Mouse (Mus musculus): ENCODE measurements around the gene Mia2. TPM values are rescaled to one million over a fixed set of nuclear protein-coding genes. Genes with fewer than 3 reads are reported as not detected.

Gene Mia2
- polyA plus RNA-seq, 1 experiment from 2014 or later, result 103 TPM

GRCm38 (mm10) chr12:59130651-59131577, 35.3 kb downstream of the Mia2 start:
- in situ Hi-C loops (cut with MboI; ENCODE audit: low pct_unique_long_range_greater_than_20kb), result loop anchor here (5.0 kb wide), 1 partner anchor 74 kb away; no protein-coding TSS in a partner anchor
- ATAC-seq (peak; percentile 90), DNase-seq (ENCODE audit: low read depth, low spot score) (no peak)
- TF ChIP-seq CTCF (IDR thresholded peaks at IDR 0.05), result no peak
- POLR2A ChIA-PET, result no interaction called here
- CTCF ChIA-PET, result interaction anchor here (0.8 to 1.5 kb wide), 2 partner anchors 39 to 64 kb away, joined by 3 read pairs; partner anchors contain the start of gene Pnn
- no peaks in the 10 kb centered on the region for H3K27me3 ChIP-seq

DNA sequence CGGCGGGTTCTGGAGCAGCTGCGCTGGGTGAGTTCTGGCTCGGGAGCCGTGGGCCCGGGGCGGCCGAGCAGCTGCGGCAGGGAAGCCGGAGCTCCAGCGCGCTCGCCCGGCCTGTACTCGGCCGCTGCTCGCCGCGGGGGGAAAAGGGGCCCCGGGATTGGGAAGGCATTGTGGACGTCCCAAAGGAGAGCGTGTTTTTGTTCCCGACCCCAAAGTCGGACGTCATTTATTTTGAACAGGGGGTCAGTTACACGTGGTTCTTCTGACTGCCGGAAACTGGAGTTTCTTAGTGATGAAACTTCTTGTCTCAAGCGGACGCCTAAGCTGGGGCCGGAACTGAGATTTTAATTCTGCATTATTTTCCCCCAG, 36.0 kb downstream of the Mia2 start:
- in situ Hi-C loops (cut with MboI; ENCODE audit: low pct_unique_long_range_greater_than_20kb), result loop anchor here (5.0 kb wide), 1 partner anchor 74 kb away; no protein-coding TSS in a partner anchor
- DNase-seq (ENCODE audit: low read depth, low spot score) (no peak), ATAC-seq (peak; percentile 34)
- H3K27me3 ChIP-seq, result no peaks in the 10 kb centered on the region
- no peak for TF ChIP-seq CTCF (IDR thresholded peaks at IDR 0.05)
- ChIA-PET POLR2A (no interaction called here), CTCF (interaction anchor here (0.8 kb wide), 1 partner anchor 39 kb away, joined by 3 read pairs; no protein-coding TSS in a partner anchor)

DNA sequence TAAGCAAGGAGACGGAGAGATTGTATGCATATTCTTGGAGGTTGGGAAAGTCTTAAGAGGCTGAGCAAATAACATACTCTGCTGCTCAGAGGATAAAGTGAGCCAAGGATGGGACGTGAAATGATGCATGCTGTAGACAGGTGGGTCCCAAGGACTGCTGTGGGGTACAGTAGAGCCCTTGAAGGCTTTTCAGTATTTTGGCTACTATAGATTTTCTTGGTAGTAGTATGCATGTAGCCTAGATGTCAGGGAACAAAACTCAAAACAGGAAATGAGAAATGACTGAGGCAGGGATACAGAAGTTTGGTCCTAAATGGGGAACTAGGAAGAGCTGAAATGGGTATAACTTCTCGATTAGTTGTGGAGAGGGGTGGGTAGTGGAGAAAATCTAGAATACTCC, 36.9 kb downstream of the Mia2 start:
- CTCF ChIA-PET, result no interaction called here
- DNase-seq (ENCODE audit: low read depth, low spot score), result no peak

DNA sequence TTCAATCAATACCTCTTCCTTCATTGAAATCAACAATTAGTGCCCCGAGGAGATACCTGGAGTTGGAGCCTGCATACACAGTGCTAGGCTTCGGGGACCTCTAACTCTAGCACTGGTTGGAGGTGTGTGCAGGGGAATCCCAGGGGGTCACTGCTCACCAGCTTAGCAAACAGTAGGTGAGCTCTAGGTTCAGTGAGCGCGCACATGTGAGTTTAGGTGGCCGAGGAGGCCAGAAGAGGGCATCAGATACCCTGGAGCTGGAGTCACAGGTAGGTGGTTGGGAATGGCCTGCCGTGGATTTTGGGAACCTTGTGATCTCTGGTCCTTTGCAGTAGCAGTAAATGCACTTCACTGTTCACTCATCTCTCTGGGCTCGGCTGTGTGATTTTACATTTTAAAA, 37.3 kb downstream of the Mia2 start:
- H3K27me3 ChIP-seq, result no peaks in the 10 kb centered on the region
- no peak for TF ChIP-seq CTCF (IDR thresholded peaks at IDR 0.05)
- ATAC-seq (no peak), DNase-seq (ENCODE audit: low read depth, low spot score) (no peak)
- in situ Hi-C loops (cut with MboI; ENCODE audit: low pct_unique_long_range_greater_than_20kb), result loop anchor here (5.0 kb wide), 1 partner anchor 76 kb away; no protein-coding TSS in a partner anchor
- ChIA-PET POLR2A (interaction anchor here (1.0 kb wide), 1 partner anchor 86 kb away, joined by 3 read pairs; no protein-coding TSS in a partner anchor), CTCF (no interaction called here)

More for the DNA sequence above, 36.9 kb downstream of the Mia2 start:
- TF ChIP-seq CTCF (IDR thresholded peaks at IDR 0.05), result no peak
- POLR2A ChIA-PET, result interaction anchor here (0.5 kb wide), 1 partner anchor 13 kb away, joined by 5 read pairs; no protein-coding TSS in a partner anchor
- in situ Hi-C loops (cut with MboI; ENCODE audit: low pct_unique_long_range_greater_than_20kb), result loop anchor here (5.0 kb wide), 1 partner anchor 75 kb away; no protein-coding TSS in a partner anchor
- no peak for ATAC-seq
- no peaks in the 10 kb centered on the region for H3K27me3 ChIP-seq

DNA sequence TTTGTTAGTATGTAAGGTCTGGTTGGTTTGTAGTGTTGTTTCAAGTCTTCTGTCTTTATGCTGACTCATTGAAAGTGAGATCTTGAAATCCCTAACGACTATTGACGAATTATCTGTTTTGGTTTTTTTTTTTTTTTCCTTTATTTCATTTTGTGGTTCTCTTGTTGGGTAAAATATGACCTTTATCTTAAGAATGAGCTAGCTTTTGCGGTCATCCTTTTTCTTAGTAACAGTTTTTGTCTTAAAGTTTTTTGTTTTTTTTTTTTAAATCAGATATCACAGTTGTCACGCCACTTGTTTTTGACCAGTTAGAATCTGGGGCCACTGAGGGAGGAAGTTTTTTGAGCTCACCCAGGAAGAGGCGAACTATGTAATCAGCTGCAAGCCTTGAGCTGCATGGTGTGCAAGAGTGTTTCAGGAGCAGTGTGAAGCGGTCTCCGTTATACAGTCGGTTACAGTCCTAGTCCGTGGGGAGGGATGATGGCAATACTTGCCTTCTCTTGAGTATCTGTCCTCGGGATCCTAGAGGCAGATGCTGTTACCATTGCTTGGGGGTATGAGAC, 37.9 kb downstream of the Mia2 start:
- in situ Hi-C loops (cut with MboI; ENCODE audit: low pct_unique_long_range_greater_than_20kb), result loop anchor here (5.0 kb wide), 1 partner anchor 76 kb away; no protein-coding TSS in a partner anchor
- no peak for ATAC-seq
- TF ChIP-seq CTCF (IDR thresholded peaks at IDR 0.05), result no peak
- H3K27me3 ChIP-seq, result no peaks in the 10 kb centered on the region
- ChIA-PET POLR2A (interaction anchor here (0.7 to 1.0 kb wide), 3 partner anchors 16 to 85 kb away, joined by 3 to 8 read pairs (median 6); no protein-coding TSS in a partner anchor), CTCF (no interaction called here)
- DNase-seq (ENCODE audit: low read depth, low spot score), result no peak

- in situ Hi-C loops (cut with MboI; ENCODE audit: low pct_unique_long_range_greater_than_20kb), result no loop called here
- POLR2A ChIA-PET, result no interaction called here
- DNase-seq (ENCODE audit: low read depth, low spot score), result no peak
- ATAC-seq, result no peak
- TF ChIP-seq CTCF (IDR thresholded peaks at IDR 0.05), result no peak
- CTCF ChIA-PET, result no interaction called here
- H3K27me3 ChIP-seq, result no peaks in the 10 kb centered on the region
These were observed 39.5 kb downstream of the Mia2 start for GRCm38 (mm10) chr12:59135096-59135495.

DNA sequence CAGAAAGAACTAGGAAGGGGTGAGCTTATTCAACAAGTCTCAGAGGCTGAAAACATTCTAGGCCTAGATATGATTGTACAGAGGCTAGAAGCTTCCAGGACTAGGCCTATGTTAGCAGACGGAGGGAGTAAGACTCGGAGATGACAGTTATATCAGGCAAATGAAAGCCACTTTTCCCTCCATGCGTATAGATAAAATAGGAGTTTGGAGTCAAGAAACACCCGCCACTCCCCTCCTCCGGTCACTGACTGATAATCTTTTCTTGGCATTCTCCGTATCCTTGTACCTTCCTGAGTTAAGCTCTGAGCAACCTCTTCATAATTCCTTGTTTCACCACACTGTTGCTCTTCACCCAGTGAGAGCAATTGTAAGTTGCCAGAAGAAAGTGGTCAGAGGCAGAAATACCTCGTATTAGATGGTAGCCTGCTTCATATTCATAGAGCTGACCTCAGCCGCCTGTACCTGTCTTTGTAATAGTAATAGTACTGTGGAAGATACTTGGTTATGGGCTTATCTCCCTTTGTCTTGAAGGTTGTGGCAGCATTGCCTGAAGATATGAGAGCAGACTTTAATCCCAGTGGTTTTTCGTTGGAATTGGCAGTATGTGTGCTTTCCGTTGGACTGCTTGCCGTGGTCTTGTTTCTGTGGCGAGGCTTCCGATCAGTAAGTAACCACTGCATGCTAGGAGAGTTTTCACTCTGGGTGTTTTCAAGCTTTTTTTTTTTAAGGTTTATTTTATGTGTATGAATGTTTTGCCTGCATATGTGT, 40.1 kb downstream of the Mia2 start:
- ChIA-PET CTCF (interaction anchor here (0.8 kb wide), 1 partner anchor 19 kb away, joined by 3 read pairs; no protein-coding TSS in a partner anchor), POLR2A (interaction anchor here (0.6 to 0.7 kb wide), 2 partner anchors 57 to 86 kb away, joined by 3 read pairs; no protein-coding TSS in a partner anchor)
- TF ChIP-seq CTCF (IDR thresholded peaks at IDR 0.05), result no peak
- ATAC-seq (no peak), DNase-seq (ENCODE audit: low read depth, low spot score) (no peak)
- in situ Hi-C loops (cut with MboI; ENCODE audit: low pct_unique_long_range_greater_than_20kb), result no loop called here
- no peaks in the 10 kb centered on the region for H3K27me3 ChIP-seq

DNA sequence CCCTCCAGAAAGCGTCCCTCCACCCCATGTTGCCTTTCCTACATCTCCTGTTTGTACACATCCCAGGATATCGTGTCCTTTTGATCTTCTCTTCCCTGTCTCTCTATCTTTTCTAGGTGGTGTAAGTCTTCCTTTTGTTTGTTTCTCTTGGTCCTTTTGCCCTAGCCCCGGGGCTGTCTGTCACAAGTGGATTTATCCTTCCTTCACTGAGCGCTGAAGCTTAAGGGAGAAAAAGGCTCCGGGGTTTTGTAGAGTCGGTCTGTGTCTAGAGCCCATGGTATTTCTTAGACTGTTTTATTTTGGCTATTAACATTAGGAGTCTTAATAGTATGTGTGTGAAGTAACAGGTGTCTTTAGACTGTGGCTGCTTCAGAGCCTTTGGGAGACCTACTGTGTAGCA, 41.4 kb downstream of the Mia2 start:
- in situ Hi-C loops (cut with MboI; ENCODE audit: low pct_unique_long_range_greater_than_20kb), result no loop called here
- no peaks in the 10 kb centered on the region for H3K27me3 ChIP-seq
- CTCF ChIA-PET, result no interaction called here
- POLR2A ChIA-PET, result no interaction called here
- TF ChIP-seq CTCF (IDR thresholded peaks at IDR 0.05), result no peak
- DNase-seq (ENCODE audit: low read depth, low spot score) (no peak), ATAC-seq (no peak)

DNA sequence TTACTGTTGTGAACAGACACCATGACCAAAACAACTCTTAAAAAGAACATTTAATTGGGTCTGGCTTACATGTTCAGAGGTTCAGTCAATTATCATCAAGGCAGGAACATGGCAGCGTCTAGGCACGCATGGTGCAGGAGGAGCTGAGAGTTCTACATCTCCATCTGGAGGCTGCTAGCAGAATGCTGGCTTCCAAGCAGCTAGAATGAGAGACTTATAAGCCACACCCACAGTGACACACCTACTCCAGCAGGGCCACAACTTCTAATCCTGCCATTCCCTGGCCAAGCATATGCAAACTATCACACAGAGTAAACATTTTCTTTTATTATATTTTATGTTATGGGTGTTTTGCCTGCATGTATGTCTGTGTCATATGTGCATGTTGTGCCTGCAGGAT, 43.8 kb downstream of the Mia2 start:
- in situ Hi-C loops (cut with MboI; ENCODE audit: low pct_unique_long_range_greater_than_20kb), result no loop called here
- DNase-seq (ENCODE audit: low read depth, low spot score) (no peak), ATAC-seq (no peak)
- ChIA-PET POLR2A (no interaction called here), CTCF (no interaction called here)
- no peaks in the 10 kb centered on the region for H3K27me3 ChIP-seq
- no peak for TF ChIP-seq CTCF (IDR thresholded peaks at IDR 0.05)

GRCm38 (mm10) chr12:59145130-59145529, 49.5 kb downstream of the Mia2 start:
- DNase-seq (ENCODE audit: low read depth, low spot score) (no peak), ATAC-seq (peak; percentile 74)
- CTCF ChIA-PET, result interaction anchor here (1.3 kb wide), 1 partner anchor 26 kb away, joined by 3 read pairs; no protein-coding TSS in a partner anchor
- no peak for TF ChIP-seq CTCF (IDR thresholded peaks at IDR 0.05)
- POLR2A ChIA-PET, result no interaction called here
- in situ Hi-C loops (cut with MboI; ENCODE audit: low pct_unique_long_range_greater_than_20kb), result no loop called here
- H3K27me3 ChIP-seq, result no peaks in the 10 kb centered on the region

Measured in Patski (cell line).